Mouse (Mus musculus) ES-E14 (cell line): ENCODE measurements at regions not wholly inside any gene's neighbourhood (a gene's known extent, or its start where the extent isn't known, plus 50 kb on each side); places are given as distances from the start of the nearest gene placed in this dataset.

Source experiments
- CHD2 ChIP-seq: IDR thresholded peaks from 2 replicates; pipeline ENCODE4 v1.6.1; 2014; ENCODE audit warnings: mild to moderate bottlenecking, low read depth, low read length, inconsistent platforms
- HCFC1 ChIP-seq: IDR thresholded peaks from 2 replicates; pipeline ENCODE4 v1.6.1; 2012; ENCODE audit warnings: low read length, inconsistent platforms, borderline replicate concordance; ENCODE audit not compliant: insufficient read depth
- MAFK ChIP-seq: IDR thresholded peaks from 2 replicates; pipeline ENCODE4 v1.6.1; 2014; ENCODE audit warnings: mild to moderate bottlenecking, low read depth, low read length, inconsistent platforms; ENCODE audit not compliant: insufficient read depth
- ZC3H11A ChIP-seq: IDR thresholded peaks from 2 replicates; pipeline ENCODE4 v1.6.1; 2012; ENCODE audit warnings: low read depth, mild to moderate bottlenecking, inconsistent platforms, low read length, borderline replicate concordance

GRCm38 (mm10) chr10:119319953-119320352 is 80.1 kb upstream of the Cand1 start:
- TF ChIP-seq CHD2, result no peak
- TF ChIP-seq MAFK, result no peak
- no peak for TF ChIP-seq HCFC1
- no peak for TF ChIP-seq ZC3H11A
